Mouse (Mus musculus) gastrocnemius, postnatal 36 days (tissue): ENCODE data around the gene Tarsl2. TPM values are rescaled to one million over a fixed set of nuclear protein-coding genes. Genes with fewer than 3 reads are reported as not detected.

ENCODE experiments used
- DNase-seq, 2 experiments: peaks; one replicate each; pipeline ENCODE4 v3.0.0; 2022
- intact Hi-C: fragments of 180-260 bp; cut with DNase I; formaldehyde crosslinking; loops from one replicate; pipeline ENCODE4 v1.15.1; 2025
- long read RNA-seq, 2 experiments: library from polyadenylated mRNA; stranded (forward); transcript quantifications; one replicate each; pipeline ENCODE4 v2.0.0; 2021
- total RNA-seq, 2 experiments: library from RNA; stranded (reverse); gene quantifications; 2 replicates each; pipeline ENCODE4 v1.2.3; 2021

Tarsl2 gene
- 10 to 100 TPM; 60.1 to 61.5 TPM for total RNA-seq
- long read RNA-seq, experiment 1, partial matches to known transcripts, result 11 of 18 reads
- long read RNA-seq, experiment 1, other reads (novel, unspliced or antisense), result 3 of 18 reads
- long read RNA-seq, experiment 2, transcript Tarsl2-201 (19 exons, 3,192 nt), result major isoform, 8 of 18 reads
- long read RNA-seq, experiment 2, partial matches to known transcripts, result 10 of 18 reads
- long read RNA-seq, experiment 2, other reads (novel, unspliced or antisense), result 0 of 18 reads

DNA sequence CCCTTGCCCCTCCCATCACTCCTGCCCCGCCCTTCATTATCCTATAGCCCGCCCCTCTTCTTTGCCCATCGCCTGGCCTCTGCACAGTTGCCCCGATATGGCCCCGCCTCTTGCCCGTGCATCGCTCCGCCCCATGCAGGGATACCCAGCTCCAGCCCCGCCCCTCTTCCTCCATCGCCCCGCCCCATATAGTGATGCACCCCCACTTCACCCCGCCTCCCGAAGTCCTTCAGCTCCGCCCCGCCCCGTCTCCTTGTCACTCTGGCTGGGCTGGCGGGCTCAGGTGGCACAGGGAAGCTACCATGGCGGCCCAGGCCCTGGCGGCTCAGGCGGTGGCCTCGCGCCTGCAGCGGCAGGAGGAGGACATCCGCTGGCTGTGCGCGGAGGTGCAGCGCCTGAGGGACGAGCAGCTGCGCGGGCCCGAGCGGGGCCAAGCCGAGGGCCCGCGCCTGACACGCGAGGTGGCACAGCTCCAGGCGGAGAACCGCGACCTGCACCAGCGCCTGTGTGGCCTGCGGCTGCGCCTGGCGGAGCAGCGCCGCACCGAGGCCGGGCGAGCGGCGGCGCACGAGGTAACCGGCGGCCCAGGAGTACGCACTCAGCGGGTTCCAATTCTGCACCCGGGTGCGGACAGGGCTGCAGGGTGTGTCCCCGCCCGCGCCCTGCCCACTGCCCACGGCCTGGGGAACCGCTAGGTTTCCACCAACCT, at the start of gene Tarsl2:
Tarsl2 (plus strand) TSS at position 256 of the 709 bp plus-strand sequence.
- DNase-seq, result peak; percentile 85 to 93
- intact Hi-C loops, result loop anchor here (5.0 kb wide), 2 partner anchors 43 to 327 kb away; no protein-coding TSS in a partner anchor

DNA sequence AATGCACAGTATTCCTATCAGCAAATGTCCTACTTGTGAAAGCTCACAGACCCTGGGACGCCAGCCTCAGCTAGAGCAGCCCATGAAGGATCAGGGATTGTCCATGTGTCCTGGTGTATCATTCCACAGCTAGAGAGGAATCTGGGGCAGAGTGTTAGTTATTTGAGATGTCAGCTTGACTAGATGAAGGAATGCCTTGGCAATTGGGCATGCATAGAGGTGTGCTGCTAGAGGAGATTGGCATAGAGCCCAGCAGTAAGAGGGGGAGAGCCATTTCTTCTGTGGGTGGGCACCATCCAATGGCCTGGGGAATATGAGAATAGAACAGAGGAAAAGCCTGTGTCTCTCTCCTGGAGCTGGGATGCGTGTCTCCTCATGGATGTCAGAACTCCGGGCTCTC, 38.6 kb upstream of the Tarsl2 start:
- DNase-seq, result no peak
- intact Hi-C loops, result no loop called here

GRCm38 (mm10) chr7:65607003-65607402, 37.7 kb upstream of the Tarsl2 start:
- intact Hi-C loops, result no loop called here
- no peak for DNase-seq

DNA sequence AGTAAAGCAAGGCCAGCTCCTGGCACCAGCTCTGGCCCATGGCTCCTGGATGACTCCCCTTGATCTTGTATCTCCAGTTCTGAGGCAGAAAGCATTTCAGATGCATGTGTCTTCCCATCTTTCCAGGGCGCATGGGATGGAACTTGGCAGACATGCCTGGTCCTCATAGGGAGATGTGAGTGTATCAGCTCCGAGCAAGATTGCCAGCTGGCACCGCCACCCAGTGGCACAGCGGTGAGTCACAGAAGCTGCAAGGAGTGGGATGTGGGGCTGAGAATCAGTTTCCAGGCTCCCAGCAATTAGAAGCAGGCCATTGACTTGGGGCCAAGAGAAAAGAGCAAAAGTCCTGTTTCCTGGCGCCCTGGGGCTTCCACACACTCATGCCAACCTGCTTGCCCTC, 34.5 kb upstream of the Tarsl2 start:
- intact Hi-C loops, result no loop called here
- DNase-seq, result no peak

- DNase-seq, result no peak
- intact Hi-C loops, result no loop called here
These were observed 34.0 kb upstream of the Tarsl2 start for GRCm38 (mm10) chr7:65610673-65611072.

DNA sequence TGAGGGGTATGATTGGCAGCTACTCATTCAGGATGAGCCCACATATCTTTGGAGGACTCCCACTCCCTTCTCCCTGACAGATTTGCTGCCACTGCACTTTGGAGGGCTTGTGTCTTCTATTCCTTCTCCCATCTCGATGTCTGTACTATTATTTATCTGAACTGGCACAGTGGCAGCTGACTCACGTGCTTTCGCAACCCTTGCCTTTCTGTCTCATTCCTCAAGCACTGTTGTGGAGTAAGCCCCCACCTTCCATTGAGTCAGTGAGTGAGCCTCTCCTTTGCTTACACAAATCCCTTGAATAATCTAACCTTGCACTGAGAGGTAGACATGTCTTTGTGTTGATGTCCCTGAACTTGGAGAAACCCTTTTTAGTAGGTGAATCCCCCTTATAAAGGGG, 33.4 kb upstream of the Tarsl2 start:
- intact Hi-C loops, result no loop called here
- DNase-seq, result no peak

GRCm38 (mm10) chr7:65613723-65614122, 31.0 kb upstream of the Tarsl2 start:
- DNase-seq, result no peak
- intact Hi-C loops, result loop anchor here (2.0 kb wide), 1 partner anchor 31 kb away; no protein-coding TSS in a partner anchor

GRCm38 (mm10) chr7:65618751-65619150, 25.9 kb upstream of the Tarsl2 start:
- intact Hi-C loops, result no loop called here
- DNase-seq, result no peak

DNA sequence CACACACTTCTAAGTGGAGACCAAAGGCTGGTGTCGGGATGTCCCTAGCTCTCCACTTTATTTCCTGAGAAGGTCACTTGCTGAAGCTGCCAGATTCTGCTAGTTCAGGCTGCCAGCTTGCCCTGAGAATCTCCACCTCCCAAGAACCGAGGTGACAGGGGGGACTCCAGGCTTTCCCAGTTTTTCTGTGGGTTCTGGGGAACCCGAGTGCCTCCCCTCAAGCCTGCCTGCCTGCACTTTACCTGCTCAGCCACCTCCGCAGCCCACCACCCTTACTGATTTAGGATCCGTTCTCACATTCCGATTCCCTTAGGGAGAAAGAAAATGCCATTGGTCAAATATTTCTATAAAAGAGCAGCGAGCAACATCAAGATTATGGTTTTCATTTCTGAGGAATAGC, 24.0 kb upstream of the Tarsl2 start:
- DNase-seq, result no peak
- intact Hi-C loops, result loop anchor here (2.0 kb wide), 1 partner anchor 20 kb away; no protein-coding TSS in a partner anchor

- no peak for DNase-seq
- intact Hi-C loops, result no loop called here
These were observed 21.4 kb upstream of the Tarsl2 start for GRCm38 (mm10) chr7:65623330-65623729.

GRCm38 (mm10) chr7:65625528-65625927, 19.2 kb upstream of the Tarsl2 start:
- no peak for DNase-seq
- intact Hi-C loops, result no loop called here

- intact Hi-C loops, result no loop called here
- no peak for DNase-seq
These were observed 14.9 kb upstream of the Tarsl2 start for GRCm38 (mm10) chr7:65629846-65630245.

DNA sequence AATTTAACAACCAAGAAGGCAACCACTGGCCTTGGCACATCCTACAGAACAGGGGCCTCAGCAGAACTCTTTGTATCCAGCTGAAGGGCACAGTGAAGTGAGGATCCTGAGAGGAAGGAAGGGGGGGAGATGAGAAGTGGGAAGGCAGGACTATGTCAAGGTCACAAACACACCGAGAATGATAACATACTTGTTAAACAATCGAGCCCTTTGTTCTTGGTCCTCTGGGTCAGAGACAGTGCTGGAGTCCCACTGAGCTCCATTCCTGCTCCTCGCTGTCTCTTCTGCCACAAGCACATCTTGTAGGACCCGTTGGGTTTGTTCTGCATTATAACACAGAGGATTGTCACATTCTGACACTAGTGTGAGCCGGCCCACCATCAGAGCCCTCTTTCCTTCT, 14.0 kb upstream of the Tarsl2 start:
- intact Hi-C loops, result no loop called here
- DNase-seq, result no peak

GRCm38 (mm10) chr7:65635831-65636230, 8.9 kb upstream of the Tarsl2 start:
- no peak for DNase-seq
- intact Hi-C loops, result loop anchor here (5.0 kb wide), 1 partner anchor 179 kb away; no protein-coding TSS in a partner anchor

- DNase-seq, result no peak
- intact Hi-C loops, result loop anchor here (5.0 kb wide), 1 partner anchor 179 kb away; no protein-coding TSS in a partner anchor
These were observed 8.3 kb upstream of the Tarsl2 start for GRCm38 (mm10) chr7:65636356-65636880.

GRCm38 (mm10) chr7:65638170-65638770, 6.4 kb upstream of the Tarsl2 start:
- intact Hi-C loops, result loop anchor here (5.0 kb wide), 1 partner anchor 181 kb away; no protein-coding TSS in a partner anchor
- no peak for DNase-seq

DNA sequence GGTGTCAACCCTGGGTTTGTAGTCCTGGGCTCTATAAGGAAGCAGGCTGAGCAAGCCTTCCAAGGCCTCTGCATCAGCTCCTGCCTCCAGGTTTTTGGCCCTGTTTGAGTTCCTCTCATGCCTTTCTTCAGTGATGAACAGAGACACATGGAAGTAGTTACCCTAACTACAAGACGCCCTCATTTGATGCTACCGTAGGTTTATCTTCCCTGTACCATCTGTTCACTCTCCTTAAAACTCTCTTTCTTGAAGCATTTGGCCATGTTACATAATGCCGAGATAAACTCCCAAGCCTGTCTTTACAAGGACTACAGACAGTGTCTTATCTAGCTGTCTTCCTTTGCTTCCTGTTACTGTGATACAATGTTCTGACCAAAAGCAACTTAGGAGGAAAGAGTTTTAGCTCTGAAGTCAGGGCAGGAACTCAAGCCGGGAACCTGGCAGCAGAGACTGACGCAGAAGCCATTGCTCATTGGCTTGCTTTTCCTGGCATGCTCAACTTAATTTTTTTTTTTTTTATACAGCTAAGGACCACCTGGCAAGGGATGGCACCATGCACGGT, 4.8 kb upstream of the Tarsl2 start:
- intact Hi-C loops, result loop anchor here (5.0 kb wide), 2 partner anchors 183 to 323 kb away; no protein-coding TSS in a partner anchor

DNA sequence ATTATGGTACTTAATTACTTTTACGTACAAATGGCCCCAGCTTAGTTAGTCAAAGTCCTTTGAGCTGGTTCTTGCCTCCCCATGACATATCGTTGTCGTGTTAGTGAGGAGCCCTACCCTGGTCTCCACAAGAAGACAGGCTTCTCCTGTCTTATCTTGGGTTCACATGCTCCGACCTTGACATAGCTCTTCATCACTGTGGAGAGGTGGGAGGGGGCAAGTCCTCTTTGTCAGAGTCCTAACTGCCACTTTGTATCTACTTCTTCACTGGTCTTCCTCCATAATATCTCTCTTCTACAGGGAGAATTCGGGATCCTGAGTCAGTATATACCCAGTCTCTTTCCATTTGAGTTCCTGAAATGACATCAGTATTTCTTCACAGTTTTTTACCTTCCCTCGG, 4.0 kb upstream of the Tarsl2 start:
- intact Hi-C loops, result loop anchor here (5.0 kb wide), 1 partner anchor 323 kb away; no protein-coding TSS in a partner anchor
- no peak for DNase-seq

More for the DNA sequence above, 4.8 kb upstream of the Tarsl2 start:
- no peak for DNase-seq

DNA sequence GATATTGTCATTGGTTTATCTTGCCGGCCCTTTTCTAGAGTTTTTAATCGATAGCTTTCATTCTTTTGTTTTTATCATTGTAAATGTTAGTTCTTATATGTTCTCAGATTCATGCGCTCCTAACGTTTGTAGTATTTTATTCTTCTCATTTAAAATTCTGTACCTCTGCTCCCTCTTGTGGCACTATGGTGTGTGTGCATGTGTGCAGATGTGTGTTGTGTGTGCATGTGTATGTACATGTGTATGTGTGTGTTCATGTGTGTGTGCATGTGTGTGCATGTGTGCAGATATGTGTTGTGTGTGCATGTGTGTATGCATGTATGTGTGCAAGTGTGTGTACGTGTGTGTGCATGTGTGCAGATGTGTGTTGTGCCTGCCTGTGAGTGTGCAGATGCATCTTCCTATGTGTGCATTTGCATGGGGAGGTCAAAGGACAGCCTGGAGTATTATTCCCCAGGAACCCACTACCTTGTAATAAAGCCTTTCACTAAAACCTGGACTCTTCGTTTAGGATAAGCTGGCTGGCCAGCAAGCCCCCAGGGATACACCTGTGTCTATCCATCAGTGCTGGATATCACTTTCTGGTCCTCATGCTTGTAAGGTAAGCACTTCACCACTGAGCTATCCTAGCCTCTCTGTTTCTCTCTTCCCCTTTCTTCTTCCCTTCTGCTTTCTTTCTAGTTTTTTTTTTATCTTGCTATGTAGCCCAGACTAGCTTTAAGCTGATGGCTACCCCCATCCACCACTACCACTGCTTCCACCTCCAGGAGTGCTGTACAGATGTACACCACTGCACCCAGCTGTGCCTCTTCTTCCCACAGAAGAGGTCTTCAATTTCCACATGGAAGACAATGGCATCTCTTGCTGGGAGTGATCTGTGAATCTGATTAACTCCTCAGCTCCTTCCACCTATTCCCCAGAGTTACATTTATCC, 2.1 kb upstream of the Tarsl2 start:
- DNase-seq, result no peak
- intact Hi-C loops, result loop anchor here (5.0 kb wide), 1 partner anchor 325 kb away; no protein-coding TSS in a partner anchor
